Mouse (Mus musculus) neural tube, embryonic 15.5 days (tissue): ENCODE data around the gene Nrm. TPM values are rescaled to one million over a fixed set of nuclear protein-coding genes. Genes with fewer than 3 reads are reported as not detected.

Source experiments
- ATAC-seq: fragments of 200-750 bp; cut with Nextera tagmentation; 2 replicates; pipeline ENCODE4 v1.8.0; 2017; ENCODE audit warnings: mild to moderate bottlenecking, moderate TSS enrichment, moderate library complexity; ENCODE audit not compliant: low FRiP score
- H3K27ac ChIP-seq: fragments of 300-500 bp; sonication (generic); replicated peaks from 2 replicates; pipeline ENCODE4 v1.5.1; 2015; ENCODE audit warnings: mild to moderate bottlenecking, inconsistent platforms
- H3K27me3 ChIP-seq: fragments of 300-500 bp; sonication (generic); replicated peaks from 2 replicates; pipeline ENCODE4 v1.6.1; 2015; ENCODE audit warnings: inconsistent platforms
- H3K36me3 ChIP-seq: fragments of 300-500 bp; sonication (generic); 2 replicates; pipeline ENCODE4 v1.6.1; 2015; ENCODE audit warnings: inconsistent platforms
- H3K4me1 ChIP-seq: fragments of 300-500 bp; sonication (generic); 2 replicates; pipeline ENCODE4 v1.6.1; 2015; ENCODE audit warnings: inconsistent platforms
- H3K4me2 ChIP-seq: fragments of 300-500 bp; sonication (generic); 2 replicates; pipeline ENCODE4 v1.6.1; 2015; ENCODE audit warnings: inconsistent platforms, mild to moderate bottlenecking, moderate library complexity
- H3K4me3 ChIP-seq: fragments of 300-500 bp; sonication (generic); replicated peaks from 2 replicates; pipeline ENCODE4 v1.5.1; 2015; ENCODE audit warnings: mild to moderate bottlenecking, inconsistent platforms
- H3K9ac ChIP-seq: fragments of 300-500 bp; sonication (generic); replicated peaks from 2 replicates; pipeline ENCODE4 v1.6.1; 2015; ENCODE audit warnings: mild to moderate bottlenecking, inconsistent platforms
- H3K9me3 ChIP-seq: fragments of 300-500 bp; sonication (generic); replicated peaks from 2 replicates; pipeline ENCODE4 v1.6.1; 2016; ENCODE audit warnings: inconsistent platforms
- WGBS: fragments of 180-500 bp; shearing (Covaris S2); methylation state at CpG from one replicate; pipeline ENCODE4 v1.1.7; 2015; ENCODE audit warnings: mixed read lengths; 5-methylcytosine and 5-hydroxymethylcytosine counted together
- polyA plus RNA-seq: library from polyadenylated mRNA; unstranded; fragments of >200 nt; fragmentation: Nextera tagmentation; extraction: Ambion mirVana; gene quantifications from 2 replicates; pipeline ENCODE4 v1.2.1, GENCODE M21; 2015

The Nrm gene
- polyA plus RNA-seq, 1 experiment from 2014 or later = 17.6 TPM

GRCm38 (mm10) chr17:35869346-35870067 lies 8.4 kb downstream of the Nrm start:
- Histone ChIP-seq H3K36me3 (peaks cover 6% of the 10 kb centered on the region), H3K4me1 (peaks cover 83% of the 10 kb centered on the region), H3K4me3 (peak overlapping the region; percentile 66), H3K27me3 (no peaks in the 10 kb centered on the region), H3K9me3 (no peaks in the 10 kb centered on the region), H3K27ac (peak overlapping the region; percentile 95), H3K9ac (peak overlapping the region; percentile 81), H3K4me2 (peak overlapping the region; percentile 90)
- no peak for ATAC-seq
- 4% methylated on average over 7 of the region's 7 CpGs for WGBS

DNA sequence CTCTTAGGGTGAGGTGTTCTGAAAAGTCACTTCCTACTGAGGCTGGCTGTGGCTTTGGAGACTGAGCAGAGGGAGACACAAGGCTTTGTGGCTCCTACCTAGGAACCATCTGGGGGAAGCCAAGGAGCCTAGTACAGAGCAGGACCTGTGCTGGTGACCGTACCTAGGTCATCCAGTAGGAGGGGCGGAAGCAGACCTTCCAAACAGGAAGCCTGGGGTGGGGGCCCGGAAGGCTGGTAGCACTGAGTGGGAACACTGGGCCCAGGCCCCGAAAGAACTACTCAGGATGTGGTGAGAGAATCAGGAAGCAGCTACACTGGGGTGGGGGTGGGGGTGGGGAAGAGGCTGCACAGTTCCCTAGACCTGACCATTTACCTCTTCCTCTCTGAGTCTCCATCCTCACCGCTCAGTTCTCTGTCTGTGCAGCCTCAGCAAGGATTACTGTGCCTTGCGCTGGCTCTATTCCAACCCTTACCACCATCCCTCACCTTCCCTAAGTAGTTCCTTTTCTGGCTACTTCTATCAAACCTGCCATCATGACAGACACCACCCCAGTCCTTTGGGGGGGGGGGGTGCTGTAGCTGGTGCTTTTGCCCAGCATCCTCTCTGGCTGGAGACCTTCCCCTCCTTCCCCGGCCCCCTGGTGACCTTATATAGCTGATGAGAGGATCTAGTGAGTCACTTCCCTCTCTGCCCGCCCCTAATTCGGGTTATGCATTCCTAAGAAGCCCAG lies 9.2 kb downstream of the Nrm start:
- Histone ChIP-seq H3K27ac (peak overlapping the region; percentile 95), H3K4me1 (peaks cover 78% of the 10 kb centered on the region)

GRCm38 (mm10) chr17:35870884-35871696 lies 10.0 kb downstream of the Nrm start:
- H3K36me3 ChIP-seq = peaks cover 18% of the 10 kb centered on the region
- H3K4me3 ChIP-seq = peak overlapping the region; percentile 66
- H3K27me3 ChIP-seq = no peaks in the 10 kb centered on the region
- H3K27ac ChIP-seq = peak overlapping the region; percentile 95; the same call in 1 of the 2 replicates
- 0 out of 2 replicates have a peak overlapping the region, but pooled peaks have one; percentile 44 for H3K9ac ChIP-seq
- peak overlapping the region; percentile 90 for H3K4me2 ChIP-seq
- H3K9me3 ChIP-seq = no peaks in the 10 kb centered on the region
- WGBS = 90% methylated on average over 8 of the region's 8 CpGs
- peaks cover 76% of the 10 kb centered on the region for H3K4me1 ChIP-seq
- ATAC-seq = no peak

More for the DNA sequence above, 9.2 kb downstream of the Nrm start:
- H3K9ac ChIP-seq = peak overlapping the region; percentile 44
- H3K4me2 ChIP-seq = peak overlapping the region; percentile 90
- WGBS = 66% methylated on average over 9 of the region's 9 CpGs
- no peak for ATAC-seq
- peaks cover 14% of the 10 kb centered on the region for H3K36me3 ChIP-seq
- H3K4me3 ChIP-seq = peak overlapping the region; percentile 66
- H3K27me3 ChIP-seq = no peaks in the 10 kb centered on the region
- no peaks in the 10 kb centered on the region for H3K9me3 ChIP-seq

DNA sequence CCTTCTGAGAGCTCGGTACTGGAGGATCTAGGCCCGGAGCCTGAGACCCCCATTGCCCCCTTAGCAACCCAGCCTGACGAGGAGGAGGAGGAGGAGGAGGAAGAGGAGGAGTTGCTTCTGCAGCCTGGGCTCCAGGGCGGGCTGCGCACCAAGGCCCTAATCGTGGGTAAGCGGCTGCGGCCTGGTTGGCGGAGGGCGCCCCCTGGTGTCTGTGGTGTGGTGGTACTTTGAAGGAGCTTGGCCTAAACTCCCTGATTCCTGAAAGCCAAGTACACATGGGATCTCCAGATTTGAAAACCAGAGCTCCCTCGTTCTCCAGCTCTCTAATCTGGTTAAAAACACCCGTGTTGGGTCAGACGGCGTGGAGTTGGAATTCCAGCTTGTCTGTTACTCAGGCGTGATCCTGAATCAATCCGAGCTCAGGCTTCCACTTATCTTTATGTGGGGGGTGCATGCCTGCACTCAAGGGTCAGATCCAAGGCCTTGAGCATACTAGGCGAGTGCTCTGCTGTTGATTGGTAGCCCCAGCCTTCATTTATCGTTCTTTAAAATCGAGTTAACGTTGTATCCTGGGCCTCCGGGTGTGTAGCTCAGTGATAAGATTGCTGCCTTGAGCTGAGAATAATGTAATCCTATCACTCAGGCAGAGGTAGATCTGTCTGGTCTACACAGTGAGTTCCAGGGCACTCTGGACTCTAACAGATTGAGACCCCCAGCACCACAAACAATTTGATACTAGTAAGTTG lies 12.8 kb downstream of the Nrm start:
- Histone ChIP-seq H3K9ac (peak overlapping the region; percentile 20; the same call in 1 of the 2 replicates), H3K9me3 (no peaks in the 10 kb centered on the region), H3K4me3 (no peak overlapping the region), H3K27me3 (no peaks in the 10 kb centered on the region), H3K27ac (no peak overlapping the region), H3K4me2 (peak overlapping the region; percentile 33), H3K4me1 (peaks cover 53% of the 10 kb centered on the region), H3K36me3 (peaks cover 26% of the 10 kb centered on the region)
- no peak for ATAC-seq
- WGBS = 33% methylated on average over 21 of the region's 21 CpGs

GRCm38 (mm10) chr17:35874721-35875120 lies 13.6 kb downstream of the Nrm start:
- H3K36me3 ChIP-seq = peaks cover 26% of the 10 kb centered on the region
- ATAC-seq = no peak
- H3K4me1 ChIP-seq = peaks cover 46% of the 10 kb centered on the region
- no peak overlapping the region for H3K4me3 ChIP-seq
- H3K27me3 ChIP-seq = no peaks in the 10 kb centered on the region
- no peak overlapping the region for H3K27ac ChIP-seq
- 0 out of 2 replicates have a peak overlapping the region, but pooled peaks have one; percentile 20 for H3K9ac ChIP-seq
- no peak overlapping the region for H3K4me2 ChIP-seq
- H3K9me3 ChIP-seq = no peaks in the 10 kb centered on the region
- 88% methylated on average over 6 of the region's 6 CpGs for WGBS

DNA sequence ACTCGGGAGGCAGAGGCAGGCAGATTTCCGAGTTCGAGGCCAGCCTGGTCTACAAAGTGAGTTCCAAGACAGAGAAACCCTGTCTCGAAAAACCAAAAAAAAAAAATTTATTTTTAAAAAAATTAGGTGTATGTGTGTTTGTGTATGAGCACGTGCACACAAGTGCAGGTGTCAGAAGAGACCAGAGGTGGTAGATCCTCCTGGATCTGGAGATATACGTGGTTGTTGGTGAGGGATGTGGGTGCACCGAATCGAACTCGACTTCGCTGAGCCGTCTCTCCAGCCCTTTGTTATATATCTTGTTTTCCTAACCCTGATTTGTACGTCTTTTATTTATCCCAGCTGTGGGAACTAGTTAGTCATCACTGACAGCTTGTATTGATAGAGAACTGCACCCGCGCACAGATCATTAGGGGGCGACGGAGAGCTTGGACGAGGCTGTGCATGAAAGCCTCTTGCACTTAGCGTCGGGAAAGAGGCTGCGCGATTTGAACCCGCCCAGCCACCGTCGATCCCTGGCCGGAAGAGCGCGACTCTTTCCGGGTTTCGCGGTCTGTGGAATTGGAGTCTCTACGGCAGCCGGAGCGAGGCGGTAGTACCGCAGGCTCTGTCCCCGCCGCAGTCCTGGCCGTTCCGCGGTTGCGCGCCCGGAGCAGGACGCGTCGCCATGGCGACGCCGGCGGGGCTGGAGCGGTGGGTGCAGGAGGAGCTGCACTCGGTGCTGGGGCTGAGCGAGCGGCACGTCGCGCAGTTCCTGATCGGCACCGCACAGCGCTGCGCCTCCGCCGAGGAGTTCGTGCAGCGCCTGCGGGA lies 18.3 kb downstream of the Nrm start, which contains the start of gene Dhx16:
Gene Dhx16, plus strand, starts transcription at position 575 of the 813 bp plus-strand sequence.
- Histone ChIP-seq H3K4me1 (peaks cover 19% of the 10 kb centered on the region), H3K4me2 (peak within 1 kb of the TSS; percentile 80), H3K4me3 (peak within 1 kb of the TSS; percentile 95), H3K36me3 (peaks cover 52% of the 10 kb centered on the region), H3K27ac (peak within 1 kb of the TSS; percentile 79), H3K9ac (peak within 1 kb of the TSS; percentile 89), H3K27me3 (no peaks in the 10 kb centered on the region), H3K9me3 (no peaks in the 10 kb centered on the region)
- 6% methylated on average over 66 of the region's 66 CpGs for WGBS
- ATAC-seq = peak; percentile 91

DNA sequence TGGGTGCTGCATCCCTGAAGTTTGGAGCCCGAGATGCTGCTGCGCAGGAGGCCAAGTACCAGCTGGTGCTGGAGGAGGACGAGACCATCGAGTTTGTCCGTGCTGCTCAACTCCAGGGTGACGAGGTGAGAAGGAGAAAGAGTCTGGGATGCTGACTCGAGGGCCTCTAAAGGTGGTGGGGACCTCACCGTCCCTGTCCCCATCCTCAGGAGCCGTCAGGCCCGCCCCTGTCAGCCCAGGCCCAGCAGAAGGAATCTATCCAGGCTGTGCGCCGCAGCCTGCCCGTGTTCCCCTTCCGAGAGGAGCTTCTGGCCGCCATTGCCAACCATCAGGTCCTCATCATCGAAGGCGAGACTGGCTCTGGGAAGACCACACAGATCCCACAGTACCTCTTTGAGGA lies 21.8 kb downstream of the Nrm start:
- H3K36me3 ChIP-seq = peaks cover 62% of the 10 kb centered on the region
- no peaks in the 10 kb centered on the region for H3K27me3 ChIP-seq
- 94% methylated on average over 17 of the region's 17 CpGs for WGBS
- peaks cover 15% of the 10 kb centered on the region for H3K4me1 ChIP-seq
- no peak for ATAC-seq
- H3K4me3 ChIP-seq = no peak overlapping the region
- H3K9ac ChIP-seq = no peak overlapping the region
- H3K4me2 ChIP-seq = no peak overlapping the region
- no peak overlapping the region for H3K27ac ChIP-seq
- H3K9me3 ChIP-seq = no peaks in the 10 kb centered on the region

DNA sequence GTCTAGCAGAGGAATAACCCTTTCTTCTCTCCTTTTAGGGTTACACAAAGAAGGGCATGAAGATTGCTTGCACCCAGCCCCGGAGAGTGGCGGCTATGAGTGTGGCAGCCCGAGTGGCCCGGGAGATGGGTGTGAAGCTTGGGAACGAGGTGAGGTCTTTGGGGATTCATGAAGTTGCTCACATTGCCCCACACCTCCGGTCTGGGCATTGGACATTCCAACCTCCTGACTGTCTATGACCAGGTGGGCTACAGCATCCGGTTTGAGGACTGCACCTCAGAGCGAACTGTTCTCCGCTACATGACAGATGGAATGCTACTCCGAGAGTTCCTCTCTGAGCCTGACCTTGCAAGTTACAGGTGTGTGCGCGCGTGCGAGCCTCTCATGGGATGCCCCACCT lies 22.7 kb downstream of the Nrm start:
- H3K4me3 ChIP-seq = no peak overlapping the region
- no peak for ATAC-seq
- peaks cover 71% of the 10 kb centered on the region for H3K36me3 ChIP-seq
- WGBS = 95% methylated on average over 14 of the region's 14 CpGs
- no peak overlapping the region for H3K27ac ChIP-seq
- no peak overlapping the region for H3K4me2 ChIP-seq
- H3K4me1 ChIP-seq = peaks cover 15% of the 10 kb centered on the region
- no peak overlapping the region for H3K9ac ChIP-seq
- H3K9me3 ChIP-seq = no peaks in the 10 kb centered on the region
- H3K27me3 ChIP-seq = no peaks in the 10 kb centered on the region

DNA sequence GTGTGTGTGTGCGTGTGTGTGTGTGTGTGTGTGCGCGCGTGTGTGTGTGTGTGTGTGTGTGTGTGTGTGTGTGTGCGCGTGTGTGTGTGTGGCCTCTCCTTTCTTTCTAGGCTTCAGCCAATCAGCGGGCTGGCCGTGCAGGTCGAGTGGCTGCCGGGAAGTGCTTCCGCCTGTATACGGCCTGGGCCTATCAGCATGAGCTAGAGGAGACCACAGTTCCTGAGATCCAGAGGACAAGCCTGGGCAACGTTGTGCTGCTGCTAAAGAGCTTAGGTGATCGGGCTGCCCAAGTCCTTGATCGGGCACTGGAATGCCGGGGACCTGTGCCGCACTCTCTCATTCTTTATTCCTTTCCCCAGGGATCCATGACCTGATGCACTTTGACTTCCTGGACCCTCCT lies 26.6 kb downstream of the Nrm start:
- WGBS = 93% methylated on average over 11 of the region's 17 CpGs
- H3K9me3 ChIP-seq = no peaks in the 10 kb centered on the region
- no peak overlapping the region for H3K4me2 ChIP-seq
- no peak for ATAC-seq
- no peak overlapping the region for H3K27ac ChIP-seq
- H3K27me3 ChIP-seq = no peaks in the 10 kb centered on the region
- no peak overlapping the region for H3K9ac ChIP-seq
- no peaks in the 10 kb centered on the region for H3K4me1 ChIP-seq
- H3K36me3 ChIP-seq = peaks cover 93% of the 10 kb centered on the region
- no peak overlapping the region for H3K4me3 ChIP-seq
